Mouse (Mus musculus): ENCODE data around the gene Hectd4.

DNA sequence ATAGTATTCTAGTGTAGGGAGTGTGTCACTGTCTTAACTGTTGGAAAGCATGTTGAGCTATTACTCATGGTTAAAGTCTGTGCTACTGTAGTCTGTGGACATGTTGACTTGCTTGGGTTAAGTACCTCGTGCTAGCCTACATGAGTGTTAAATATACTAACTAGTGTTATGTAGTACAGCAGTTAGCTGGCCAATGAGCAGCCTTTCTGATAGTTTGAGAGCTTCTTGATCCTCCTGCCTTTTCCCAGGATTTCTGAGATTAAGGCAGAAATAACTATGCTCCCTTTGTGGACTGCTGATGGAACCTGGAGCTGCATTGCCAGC is 9.5 kb upstream of the Hectd4 start:
- TF ChIP-seq CTCF (IDR thresholded peaks at IDR 0.05; ENCODE audit: insufficient read depth, low read length) = no peak
- no peak for TF ChIP-seq POLR2A (IDR thresholded peaks at IDR 0.05; ENCODE audit: borderline replicate concordance, extremely low read depth, low read depth, low read length)
